Mouse (Mus musculus): ENCODE results near the gene Ltbp1. TPM values are rescaled to one million over a fixed set of nuclear protein-coding genes. Genes with fewer than 3 reads are reported as not detected.

Ltbp1 gene
- polyA plus RNA-seq (2011; ENCODE audit: insufficient read depth, insufficient read length, low replicate concordance, missing spikeins): 7.9 and 20.3 TPM in 2 replicates

GRCm38 (mm10) chr17:75005281-75005684 is at the start of gene Ltbp1:
TSS of gene Ltbp1 (plus strand) at chr17:75005568.
- WGBS: under 1% methylated on average over 26 of the region's 27 CpGs
- no peak within 1 kb of the TSS for H3K4me3 ChIP-seq (replicated peaks; ENCODE audit: control insufficient read depth, low read depth, low read length)
- no peaks in the 10 kb centered on the region for H3K4me1 ChIP-seq (ENCODE audit: control insufficient read depth, insufficient read depth, low read length)
- no peak within 1 kb of the TSS; the same call in 1 of the 2 replicates for H3K27ac ChIP-seq (ENCODE audit: control insufficient read depth, insufficient read depth, low read depth, low read length, poor library complexity)
- TF ChIP-seq CTCF (IDR thresholded peaks at IDR 0.05; ENCODE audit: control insufficient read depth, insufficient read depth, low read length): no peak
- TF ChIP-seq POLR2A (IDR thresholded peaks at IDR 0.05; ENCODE audit: borderline replicate concordance, control insufficient read depth, low read depth, low read length): peak; percentile 30; the same call in 1 of the 2 replicates

- no peak overlapping the region for H3K4me3 ChIP-seq (replicated peaks; ENCODE audit: control insufficient read depth, low read depth, low read length)
- no peak overlapping the region for H3K27ac ChIP-seq (ENCODE audit: control insufficient read depth, insufficient read depth, low read depth, low read length, poor library complexity)
- WGBS: 69% methylated on average over 6 of the region's 6 CpGs
- no peaks in the 10 kb centered on the region; the same call in 1 of the 2 replicates for H3K4me1 ChIP-seq (ENCODE audit: control insufficient read depth, insufficient read depth, low read length)
- TF ChIP-seq POLR2A (IDR thresholded peaks at IDR 0.05; ENCODE audit: borderline replicate concordance, control insufficient read depth, low read depth, low read length): no peak
- TF ChIP-seq CTCF (IDR thresholded peaks at IDR 0.05; ENCODE audit: control insufficient read depth, insufficient read depth, low read length): no peak
Measured at GRCm38 (mm10) chr17:74959481-74960245, 45.7 kb upstream of the Ltbp1 start.

GRCm38 (mm10) chr17:74963222-74963621 is 42.1 kb upstream of the Ltbp1 start:
- H3K4me3 ChIP-seq (replicated peaks; ENCODE audit: control insufficient read depth, low read depth, low read length): no peak overlapping the region
- 70% methylated on average over 8 of the region's 8 CpGs for WGBS
- H3K4me1 ChIP-seq (ENCODE audit: control insufficient read depth, insufficient read depth, low read length): no peaks in the 10 kb centered on the region
- H3K27ac ChIP-seq (ENCODE audit: control insufficient read depth, insufficient read depth, low read depth, low read length, poor library complexity): no peak overlapping the region
- TF ChIP-seq CTCF (IDR thresholded peaks at IDR 0.05; ENCODE audit: control insufficient read depth, insufficient read depth, low read length): no peak
- no peak for TF ChIP-seq POLR2A (IDR thresholded peaks at IDR 0.05; ENCODE audit: borderline replicate concordance, control insufficient read depth, low read depth, low read length)

- Histone ChIP-seq H3K4me3 (replicated peaks; ENCODE audit: control insufficient read depth, low read depth, low read length) (no peak overlapping the region), H3K27ac (ENCODE audit: control insufficient read depth, insufficient read depth, low read depth, low read length, poor library complexity) (no peak overlapping the region), H3K4me1 (ENCODE audit: control insufficient read depth, insufficient read depth, low read length) (no peaks in the 10 kb centered on the region)
- TF ChIP-seq POLR2A (IDR thresholded peaks at IDR 0.05; ENCODE audit: borderline replicate concordance, control insufficient read depth, low read depth, low read length) (no peak), CTCF (IDR thresholded peaks at IDR 0.05; ENCODE audit: control insufficient read depth, insufficient read depth, low read length) (no peak)
- 85% methylated on average over 3 of the region's 3 CpGs for WGBS
Measured at GRCm38 (mm10) chr17:74963861-74964260, 41.5 kb upstream of the Ltbp1 start.

GRCm38 (mm10) chr17:74967298-74967848 is 38.0 kb upstream of the Ltbp1 start:
- Histone ChIP-seq H3K27ac (ENCODE audit: control insufficient read depth, insufficient read depth, low read depth, low read length, poor library complexity) (no peak overlapping the region), H3K4me1 (ENCODE audit: control insufficient read depth, insufficient read depth, low read length) (no peaks in the 10 kb centered on the region), H3K4me3 (replicated peaks; ENCODE audit: control insufficient read depth, low read depth, low read length) (no peak overlapping the region)
- WGBS: 77% methylated on average over 7 of the region's 7 CpGs
- TF ChIP-seq POLR2A (IDR thresholded peaks at IDR 0.05; ENCODE audit: borderline replicate concordance, control insufficient read depth, low read depth, low read length) (no peak), CTCF (IDR thresholded peaks at IDR 0.05; ENCODE audit: control insufficient read depth, insufficient read depth, low read length) (no peak)

- Histone ChIP-seq H3K4me3 (replicated peaks; ENCODE audit: control insufficient read depth, low read depth, low read length) (no peak overlapping the region), H3K27ac (ENCODE audit: control insufficient read depth, insufficient read depth, low read depth, low read length, poor library complexity) (no peak overlapping the region), H3K4me1 (ENCODE audit: control insufficient read depth, insufficient read depth, low read length) (no peaks in the 10 kb centered on the region)
- WGBS: 56% methylated on average over 9 of the region's 9 CpGs
- TF ChIP-seq POLR2A (IDR thresholded peaks at IDR 0.05; ENCODE audit: borderline replicate concordance, control insufficient read depth, low read depth, low read length): no peak
- TF ChIP-seq CTCF (IDR thresholded peaks at IDR 0.05; ENCODE audit: control insufficient read depth, insufficient read depth, low read length): no peak
Measured at GRCm38 (mm10) chr17:74968152-74968712, 37.1 kb upstream of the Ltbp1 start.

GRCm38 (mm10) chr17:74968738-74969271 is 36.6 kb upstream of the Ltbp1 start:
- TF ChIP-seq POLR2A (IDR thresholded peaks at IDR 0.05; ENCODE audit: borderline replicate concordance, control insufficient read depth, low read depth, low read length) (no peak), CTCF (IDR thresholded peaks at IDR 0.05; ENCODE audit: control insufficient read depth, insufficient read depth, low read length) (no peak)
- no peaks in the 10 kb centered on the region for H3K4me1 ChIP-seq (ENCODE audit: control insufficient read depth, insufficient read depth, low read length)
- WGBS: 87% methylated on average over 16 of the region's 16 CpGs
- no peak overlapping the region for H3K27ac ChIP-seq (ENCODE audit: control insufficient read depth, insufficient read depth, low read depth, low read length, poor library complexity)
- H3K4me3 ChIP-seq (replicated peaks; ENCODE audit: control insufficient read depth, low read depth, low read length): no peak overlapping the region

- Histone ChIP-seq H3K27ac (ENCODE audit: control insufficient read depth, insufficient read depth, low read depth, low read length, poor library complexity) (no peak overlapping the region), H3K4me3 (replicated peaks; ENCODE audit: control insufficient read depth, low read depth, low read length) (no peak overlapping the region), H3K4me1 (ENCODE audit: control insufficient read depth, insufficient read depth, low read length) (no peaks in the 10 kb centered on the region)
- WGBS: 77% methylated on average over 6 of the region's 6 CpGs
- TF ChIP-seq POLR2A (IDR thresholded peaks at IDR 0.05; ENCODE audit: borderline replicate concordance, control insufficient read depth, low read depth, low read length) (no peak), CTCF (IDR thresholded peaks at IDR 0.05; ENCODE audit: control insufficient read depth, insufficient read depth, low read length) (no peak)
Measured at GRCm38 (mm10) chr17:74975192-74975591, 30.2 kb upstream of the Ltbp1 start.
